Comparison of ENCODE assay signal across 8 mouse cellular contexts in the genomic region with DNA sequence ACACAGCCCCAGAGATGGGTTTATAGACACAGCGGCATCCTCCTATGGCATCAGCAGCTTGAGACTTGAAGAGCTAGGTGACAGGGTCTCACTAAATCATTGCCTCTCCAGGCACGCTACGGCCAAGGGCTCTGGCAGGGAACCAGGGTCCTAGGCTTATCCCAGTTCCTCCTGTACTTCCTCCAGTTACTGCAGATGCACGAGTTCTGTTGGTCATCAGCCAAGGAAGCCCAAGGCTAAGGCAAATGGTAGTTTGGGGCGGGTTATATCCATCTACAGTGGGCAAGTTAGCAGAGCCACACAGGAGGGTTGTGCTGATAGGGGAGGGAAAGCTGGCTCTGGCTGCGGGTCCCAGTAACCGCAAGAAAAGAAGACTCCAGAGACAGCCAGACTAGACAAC. TPM values are rescaled to one million over a fixed set of nuclear protein-coding genes. Genes with fewer than 3 reads are reported as not detected.
A peak's percentile ranks its signal among the peaks of the same experiment; 100 is the strongest.
DNase-seq lines count a peak whose midpoint lies in the region; ATAC-seq lines count a peak whose summit lies in the region.

No protein-coding gene starts in this region.

- H3K27me3 ChIP-seq in midbrain, embryonic 10.5 days (ENCODE audit: low read depth, poor library complexity, severe bottlenecking) = peaks cover 8% of the 10 kb centered on the region; the same call in 1 of the 2 replicates
- H3K27me3 ChIP-seq in midbrain, embryonic 13.5 days = no peaks in the 10 kb centered on the region
- no peaks in the 10 kb centered on the region for H3K27me3 ChIP-seq in heart, embryonic 15.5 days
- H3K27me3 ChIP-seq in limb, embryonic 12.5 days = no peaks in the 10 kb centered on the region

- H3K27ac ChIP-seq in midbrain, embryonic 10.5 days (replicated peaks) = peak overlapping the region; percentile 49; the same call in 1 of the 2 replicates
- no peak overlapping the region for H3K27ac ChIP-seq in midbrain, embryonic 13.5 days
- H3K27ac ChIP-seq in heart, embryonic 15.5 days = peak overlapping the region; percentile 2; the same call in 1 of the 2 replicates
- 0 out of 2 replicates have a peak overlapping the region, but pooled peaks have one; percentile 35 for H3K27ac ChIP-seq in limb, embryonic 12.5 days

- 83% methylated on average over 7 of the region's 7 CpGs for WGBS in midbrain, embryonic 10.5 days
- WGBS in midbrain, embryonic 13.5 days = 86% methylated on average over 7 of the region's 7 CpGs
- WGBS in heart, embryonic 15.5 days = 41% methylated on average over 7 of the region's 7 CpGs
- 60% methylated on average over 7 of the region's 7 CpGs for WGBS in limb, embryonic 12.5 days

- no peak; the same call in 1 of the 2 replicates for ATAC-seq in midbrain, embryonic 13.5 days
- peak; percentile 33 for ATAC-seq in common myeloid progenitor, adult 5-6 weeks (replicated peaks; ENCODE audit: low read depth, poor library complexity, severe bottlenecking)
- 0 out of 2 replicates have a peak, but pooled peaks have one; percentile 15 for ATAC-seq in heart, embryonic 15.5 days (replicated peaks; ENCODE audit: insufficient number of reproducible peaks, insufficient read depth, low FRiP score, low read depth)
- ATAC-seq in limb, embryonic 12.5 days (ENCODE audit: insufficient number of reproducible peaks, insufficient read depth, low FRiP score, low TSS enrichment, low read depth) = no peak
- ATAC-seq in activated CD4-positive, CD25-positive, alpha-beta regulatory T cell, adult 4 months = no peak

- no peaks in the 10 kb centered on the region for H3K36me3 ChIP-seq in midbrain, embryonic 10.5 days
- H3K36me3 ChIP-seq in midbrain, embryonic 13.5 days = no peaks in the 10 kb centered on the region
- H3K36me3 ChIP-seq in heart, embryonic 15.5 days = no peaks in the 10 kb centered on the region
- H3K36me3 ChIP-seq in limb, embryonic 12.5 days = no peaks in the 10 kb centered on the region

- no peak for DNase-seq in midbrain, embryonic 10.5 days (ENCODE audit: low spot score)
- DNase-seq in testis, postnatal 14 days (ENCODE audit: low spot score) = peak; percentile 75
- no peak for DNase-seq in spleen, postnatal 14 days (ENCODE audit: low spot score in 2 of 2)

- H3K9ac ChIP-seq in midbrain, embryonic 13.5 days (replicated peaks) = no peak overlapping the region
- no peak overlapping the region for H3K9ac ChIP-seq in heart, embryonic 15.5 days
- no peak overlapping the region for H3K9ac ChIP-seq in limb, embryonic 12.5 days (replicated peaks)

- no peak overlapping the region for H3K4me3 ChIP-seq in midbrain, embryonic 10.5 days
- no peak overlapping the region for H3K4me3 ChIP-seq in midbrain, embryonic 13.5 days (replicated peaks)
- no peak overlapping the region for H3K4me3 ChIP-seq in heart, embryonic 15.5 days
- H3K4me3 ChIP-seq in limb, embryonic 12.5 days (replicated peaks) = no peak overlapping the region

- H3K4me2 ChIP-seq in midbrain, embryonic 13.5 days (replicated peaks) = no peak overlapping the region
- peak overlapping the region; percentile 54; the same call in 1 of the 2 replicates for H3K4me2 ChIP-seq in heart, embryonic 15.5 days
- no peak overlapping the region for H3K4me2 ChIP-seq in limb, embryonic 12.5 days

- peaks cover 37% of the 10 kb centered on the region for H3K4me1 ChIP-seq in midbrain, embryonic 10.5 days
- H3K4me1 ChIP-seq in midbrain, embryonic 13.5 days (replicated peaks) = peaks cover 21% of the 10 kb centered on the region
- peaks cover 60% of the 10 kb centered on the region for H3K4me1 ChIP-seq in heart, embryonic 15.5 days (replicated peaks)
- H3K4me1 ChIP-seq in limb, embryonic 12.5 days (replicated peaks) = peaks cover 40% of the 10 kb centered on the region

- H3K9me3 ChIP-seq in midbrain, embryonic 10.5 days (replicated peaks) = no peaks in the 10 kb centered on the region
- H3K9me3 ChIP-seq in midbrain, embryonic 13.5 days = no peaks in the 10 kb centered on the region
- H3K9me3 ChIP-seq in heart, embryonic 15.5 days (replicated peaks) = no peaks in the 10 kb centered on the region
- no peaks in the 10 kb centered on the region for H3K9me3 ChIP-seq in limb, embryonic 12.5 days

RNA-seq across cellular contexts. Expression of a gene that starts 50.1 kb away (rescaled TPM):
- 41.9 and 44.9 TPM in 2 replicates for polyA plus RNA-seq in midbrain, embryonic 10.5 days (2016; fragmentation: Nextera tagmentation; extraction: Ambion mirVana)
- 13.9 and 16.0 TPM in 2 replicates for polyA plus RNA-seq in midbrain, embryonic 13.5 days (2015; fragmentation: Nextera tagmentation; extraction: Ambion mirVana)
- total RNA-seq in common myeloid progenitor, adult 5-6 weeks (2017) = 161 and 170 TPM in 2 replicates
- 149 and 169 TPM in 2 replicates for polyA plus RNA-seq in heart, embryonic 15.5 days (2015; fragmentation: Nextera tagmentation; extraction: Ambion mirVana)
- polyA plus RNA-seq in limb, embryonic 12.5 days (2016; fragmentation: Nextera tagmentation; extraction: Ambion mirVana) = 63.6 and 75.1 TPM in 2 replicates
- polyA plus RNA-seq in activated CD4-positive, CD25-positive, alpha-beta regulatory T cell, adult 4 months (2017; shearing (Covaris generic)) = 10 to 100 TPM; 14.5 to 35.2 TPM

Comparison
In these comparisons a context has a peak if more than half of its experiments do, and no peak if none do; other contexts are left out.
1. ATAC-seq: peak in common myeloid progenitor, adult 5-6 weeks (single experiment) and heart, embryonic 15.5 days (single experiment); none in midbrain, embryonic 13.5 days (single experiment), limb, embryonic 12.5 days (single experiment) and activated CD4-positive, CD25-positive, alpha-beta regulatory T cell, adult 4 months (single experiment).